Mouse (Mus musculus) hematopoietic stem cell, adult 5-6 weeks (primary cell): Measurements from ENCODE around the gene Gm20816. TPM values are rescaled to one million over a fixed set of nuclear protein-coding genes. Genes with fewer than 3 reads are reported as not detected.
"Not testable (repeated sequence)": the region's sequence is repeated elsewhere in the genome, so short reads cannot be mapped to it uniquely, and the experiment has no call there.

Experiments used
- ATAC-seq, 2 experiments: fragments of 125-278 bp in 1 of 2; replicated peaks in 1 of 2; 2 replicates each; pipeline ENCODE4 v1.8.0; 2016 to 2017; ENCODE audit warnings: inconsistent platforms in 2 of 2, mild to moderate bottlenecking in 2 of 2, moderate number of reproducible peaks in 2 of 2, low read depth in 1 of 2, moderate TSS enrichment in 1 of 2; ENCODE audit not compliant: low FRiP score in 2 of 2, poor library complexity in 2 of 2, severe bottlenecking in 2 of 2, insufficient read depth in 1 of 2, low TSS enrichment in 1 of 2
- total RNA-seq: library from RNA; stranded (forward); fragments of 172-1452, 232-1000 nt; gene quantifications from 2 replicates; pipeline ENCODE4 v1.2.3, GENCODE M21; 2017

Gm20816 gene
- total RNA-seq, result not detected in 2 replicates

DNA sequence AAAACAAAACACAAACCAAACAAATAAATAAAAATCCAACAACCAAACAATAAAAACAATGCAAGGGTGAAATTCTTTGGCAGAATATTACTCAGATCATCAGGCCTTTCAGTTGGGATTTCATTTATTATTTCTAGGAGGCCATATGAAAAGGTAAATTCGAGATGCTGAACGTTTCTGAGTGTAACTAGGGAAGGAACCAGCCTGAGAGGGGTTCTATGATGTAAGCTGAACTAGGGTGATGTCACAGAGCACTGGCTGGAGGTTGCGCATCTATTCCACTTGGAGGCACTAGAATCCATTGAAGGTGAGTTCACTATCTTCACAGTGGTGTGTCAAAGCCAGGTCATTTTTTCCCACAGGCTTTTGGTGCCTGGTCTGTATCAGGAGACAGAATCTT is at the start of gene Gm20816:
Gm20816 (plus strand) TSS at position 301 of the 400 bp plus-strand sequence.
- not testable (repeated sequence) for ATAC-seq

Other genes starting within 250 kb of the Gm20816 start
- gene Gm20937, start 243.1 kb upstream of the Gm20816 start, total RNA-seq, result not detected in 2 replicates